Mouse (Mus musculus): ENCODE data around the gene Tgif1. TPM values are rescaled to one million over a fixed set of nuclear protein-coding genes. Genes with fewer than 3 reads are reported as not detected.

Gene Tgif1
- total RNA-seq (2014; rRNA removed): 10.6 and 16.2 TPM in 2 replicates
- polyA plus RNA-seq (2012; rRNA removed): 14.5 and 17.0 TPM in 2 replicates

GRCm38 (mm10) chr17:70853436-70853905, at the start of gene Tgif1:
TSS of gene Tgif1 (minus strand) at chr17:70853546.
- TF ChIP-seq POLR2A (IDR thresholded peaks at IDR 0.05; ENCODE audit: extremely low read depth, insufficient read depth, low read length) (no peak), CTCF (IDR thresholded peaks at IDR 0.05; ENCODE audit: low read depth, low read length) (no peak)
- Histone ChIP-seq H3K79me2 (ENCODE audit: control insufficient read depth, insufficient read depth, low read length) (peaks cover 5% of the 10 kb centered on the region; the same call in 1 of the 2 replicates), H3K4me3 (ENCODE audit: insufficient read depth, low read depth, low read length) (peak within 1 kb of the TSS; percentile 74), H3K27me3 (ENCODE audit: control insufficient read depth, insufficient read depth, low read length) (no peaks in the 10 kb centered on the region), H3K36me3 (ENCODE audit: control insufficient read depth, insufficient read depth, low read length) (no peaks in the 10 kb centered on the region), H3K4me1 (ENCODE audit: control insufficient read depth, insufficient read depth, low read length) (peaks cover 9% of the 10 kb centered on the region), H3K27ac (replicated peaks; ENCODE audit: insufficient read depth, low read depth, low read length) (peak within 1 kb of the TSS; percentile 98), H3K9ac (ENCODE audit: low read depth, low read length) (peak within 1 kb of the TSS; percentile 89)
- WGBS: under 1% methylated on average over 29 of the region's 29 CpGs
- no peak for DNase-seq (ENCODE audit: extremely low read depth, low read depth, low spot score)

- no peaks in the 10 kb centered on the region for H3K36me3 ChIP-seq (ENCODE audit: control insufficient read depth, insufficient read depth, low read length)
- no peaks in the 10 kb centered on the region for H3K4me1 ChIP-seq (ENCODE audit: control insufficient read depth, insufficient read depth, low read length)
- no peak overlapping the region for H3K9ac ChIP-seq (ENCODE audit: low read depth, low read length)
- DNase-seq (ENCODE audit: extremely low read depth, low read depth, low spot score): no peak
- H3K27ac ChIP-seq (replicated peaks; ENCODE audit: insufficient read depth, low read depth, low read length): no peak overlapping the region
- no peaks in the 10 kb centered on the region for H3K27me3 ChIP-seq (ENCODE audit: control insufficient read depth, insufficient read depth, low read length)
- no peak for TF ChIP-seq POLR2A (IDR thresholded peaks at IDR 0.05; ENCODE audit: extremely low read depth, insufficient read depth, low read length)
- no peak for TF ChIP-seq CTCF (IDR thresholded peaks at IDR 0.05; ENCODE audit: low read depth, low read length)
- no peak overlapping the region for H3K4me3 ChIP-seq (ENCODE audit: insufficient read depth, low read depth, low read length)
- no peaks in the 10 kb centered on the region for H3K79me2 ChIP-seq (ENCODE audit: control insufficient read depth, insufficient read depth, low read length)
- 88% methylated on average over 10 of the region's 10 CpGs for WGBS
Observed at GRCm38 (mm10) chr17:70900660-70901059, 47.3 kb upstream of the Tgif1 start.

GRCm38 (mm10) chr17:70899642-70900041, 46.3 kb upstream of the Tgif1 start:
- DNase-seq (ENCODE audit: extremely low read depth, low read depth, low spot score): no peak
- Histone ChIP-seq H3K4me3 (ENCODE audit: insufficient read depth, low read depth, low read length) (no peak overlapping the region), H3K36me3 (ENCODE audit: control insufficient read depth, insufficient read depth, low read length) (no peaks in the 10 kb centered on the region), H3K79me2 (ENCODE audit: control insufficient read depth, insufficient read depth, low read length) (no peaks in the 10 kb centered on the region), H3K4me1 (ENCODE audit: control insufficient read depth, insufficient read depth, low read length) (no peaks in the 10 kb centered on the region), H3K9ac (ENCODE audit: low read depth, low read length) (no peak overlapping the region), H3K27me3 (ENCODE audit: control insufficient read depth, insufficient read depth, low read length) (no peaks in the 10 kb centered on the region), H3K27ac (replicated peaks; ENCODE audit: insufficient read depth, low read depth, low read length) (no peak overlapping the region)
- WGBS: 92% methylated on average over 6 of the region's 6 CpGs
- no peak for TF ChIP-seq POLR2A (IDR thresholded peaks at IDR 0.05; ENCODE audit: extremely low read depth, insufficient read depth, low read length)
- no peak for TF ChIP-seq CTCF (IDR thresholded peaks at IDR 0.05; ENCODE audit: low read depth, low read length)

- no peak for DNase-seq (ENCODE audit: extremely low read depth, low read depth, low spot score)
- WGBS: 95% methylated on average over 9 of the region's 9 CpGs
- TF ChIP-seq POLR2A (IDR thresholded peaks at IDR 0.05; ENCODE audit: extremely low read depth, insufficient read depth, low read length): no peak
- TF ChIP-seq CTCF (IDR thresholded peaks at IDR 0.05; ENCODE audit: low read depth, low read length): no peak
Observed at GRCm38 (mm10) chr17:70894867-70895266, 41.5 kb upstream of the Tgif1 start.

GRCm38 (mm10) chr17:70893151-70893550, 39.8 kb upstream of the Tgif1 start:
- TF ChIP-seq CTCF (IDR thresholded peaks at IDR 0.05; ENCODE audit: low read depth, low read length) (no peak), POLR2A (IDR thresholded peaks at IDR 0.05; ENCODE audit: extremely low read depth, insufficient read depth, low read length) (no peak)
- 69% methylated on average over 5 of the region's 5 CpGs for WGBS
- Histone ChIP-seq H3K4me1 (ENCODE audit: control insufficient read depth, insufficient read depth, low read length) (no peaks in the 10 kb centered on the region), H3K27me3 (ENCODE audit: control insufficient read depth, insufficient read depth, low read length) (no peaks in the 10 kb centered on the region), H3K9ac (ENCODE audit: low read depth, low read length) (no peak overlapping the region), H3K79me2 (ENCODE audit: control insufficient read depth, insufficient read depth, low read length) (no peaks in the 10 kb centered on the region), H3K4me3 (ENCODE audit: insufficient read depth, low read depth, low read length) (no peak overlapping the region), H3K27ac (replicated peaks; ENCODE audit: insufficient read depth, low read depth, low read length) (no peak overlapping the region), H3K36me3 (ENCODE audit: control insufficient read depth, insufficient read depth, low read length) (no peaks in the 10 kb centered on the region)
- DNase-seq (ENCODE audit: extremely low read depth, low read depth, low spot score): no peak

More at GRCm38 (mm10) chr17:70894867-70895266, 41.5 kb upstream of the Tgif1 start:
- no peaks in the 10 kb centered on the region for H3K4me1 ChIP-seq (ENCODE audit: control insufficient read depth, insufficient read depth, low read length)
- no peak overlapping the region for H3K9ac ChIP-seq (ENCODE audit: low read depth, low read length)
- no peaks in the 10 kb centered on the region for H3K79me2 ChIP-seq (ENCODE audit: control insufficient read depth, insufficient read depth, low read length)
- H3K36me3 ChIP-seq (ENCODE audit: control insufficient read depth, insufficient read depth, low read length): no peaks in the 10 kb centered on the region
- H3K27me3 ChIP-seq (ENCODE audit: control insufficient read depth, insufficient read depth, low read length): no peaks in the 10 kb centered on the region
- no peak overlapping the region for H3K4me3 ChIP-seq (ENCODE audit: insufficient read depth, low read depth, low read length)
- H3K27ac ChIP-seq (replicated peaks; ENCODE audit: insufficient read depth, low read depth, low read length): no peak overlapping the region

- Histone ChIP-seq H3K4me1 (ENCODE audit: control insufficient read depth, insufficient read depth, low read length) (no peaks in the 10 kb centered on the region), H3K27me3 (ENCODE audit: control insufficient read depth, insufficient read depth, low read length) (no peaks in the 10 kb centered on the region), H3K9ac (ENCODE audit: low read depth, low read length) (no peak overlapping the region), H3K79me2 (ENCODE audit: control insufficient read depth, insufficient read depth, low read length) (no peaks in the 10 kb centered on the region), H3K4me3 (ENCODE audit: insufficient read depth, low read depth, low read length) (no peak overlapping the region), H3K27ac (replicated peaks; ENCODE audit: insufficient read depth, low read depth, low read length) (no peak overlapping the region), H3K36me3 (ENCODE audit: control insufficient read depth, insufficient read depth, low read length) (no peaks in the 10 kb centered on the region)
- 72% methylated on average over 15 of the region's 15 CpGs for WGBS
- DNase-seq (ENCODE audit: extremely low read depth, low read depth, low spot score): no peak
- TF ChIP-seq POLR2A (IDR thresholded peaks at IDR 0.05; ENCODE audit: extremely low read depth, insufficient read depth, low read length): no peak
- no peak for TF ChIP-seq CTCF (IDR thresholded peaks at IDR 0.05; ENCODE audit: low read depth, low read length)
Observed at GRCm38 (mm10) chr17:70892288-70893096, 39.1 kb upstream of the Tgif1 start.

All from liver, adult 2 months (tissue).